Mouse (Mus musculus): ENCODE results near the gene Tubd1.

Gene Tubd1

GRCm38 (mm10) chr11:86596187-86596960 lies 51.6 kb downstream of the Tubd1 start:
- peak in 1 of 2 experiments; percentile 65 for DNase-seq (ENCODE audit: inconsistent age in 2 of 2, low spot score in 1 of 2)

GRCm38 (mm10) chr11:86596976-86597375 lies 52.2 kb downstream of the Tubd1 start:
- DNase-seq (ENCODE audit: inconsistent age in 2 of 2, low spot score in 1 of 2), result no peak

- DNase-seq (ENCODE audit: inconsistent age in 2 of 2, low spot score in 1 of 2), result no peak
Measured at GRCm38 (mm10) chr11:86598154-86598553, 53.4 kb downstream of the Tubd1 start.

GRCm38 (mm10) chr11:86598572-86598971 lies 53.8 kb downstream of the Tubd1 start:
- no peak for DNase-seq (ENCODE audit: inconsistent age in 2 of 2, low spot score in 1 of 2)

- no peak for DNase-seq (ENCODE audit: inconsistent age in 2 of 2, low spot score in 1 of 2)
Measured at GRCm38 (mm10) chr11:86599378-86600208, 54.8 kb downstream of the Tubd1 start.

- DNase-seq (ENCODE audit: inconsistent age in 2 of 2, low spot score in 1 of 2), result no peak
Measured at GRCm38 (mm10) chr11:86600209-86600557, 55.4 kb downstream of the Tubd1 start.

GRCm38 (mm10) chr11:86602116-86602515 lies 57.3 kb downstream of the Tubd1 start:
- DNase-seq (ENCODE audit: inconsistent age in 2 of 2, low spot score in 1 of 2), result no peak

GRCm38 (mm10) chr11:86603719-86604118 lies 58.9 kb downstream of the Tubd1 start:
- peak in 1 of 2 experiments; percentile 74 for DNase-seq (ENCODE audit: inconsistent age in 2 of 2, low spot score in 1 of 2)

- no peak for DNase-seq (ENCODE audit: inconsistent age in 2 of 2, low spot score in 1 of 2)
Measured at GRCm38 (mm10) chr11:86604289-86604688, 59.5 kb downstream of the Tubd1 start.

GRCm38 (mm10) chr11:86604732-86605520 lies 60.1 kb downstream of the Tubd1 start:
- DNase-seq (ENCODE audit: inconsistent age in 2 of 2, low spot score in 1 of 2), result no peak

- DNase-seq (ENCODE audit: inconsistent age in 2 of 2, low spot score in 1 of 2), result no peak
Measured at GRCm38 (mm10) chr11:86606621-86607339, 62.0 kb downstream of the Tubd1 start.

GRCm38 (mm10) chr11:86607808-86608350 lies 63.1 kb downstream of the Tubd1 start:
- no peak for DNase-seq (ENCODE audit: inconsistent age in 2 of 2, low spot score in 1 of 2)

- no peak for DNase-seq (ENCODE audit: inconsistent age in 2 of 2, low spot score in 1 of 2)
Measured at GRCm38 (mm10) chr11:86610239-86610638, 65.4 kb downstream of the Tubd1 start.

- DNase-seq (ENCODE audit: inconsistent age in 2 of 2, low spot score in 1 of 2), result no peak
Measured at GRCm38 (mm10) chr11:86611991-86612390, 67.2 kb downstream of the Tubd1 start.

GRCm38 (mm10) chr11:86614056-86614530 lies 69.3 kb downstream of the Tubd1 start:
- peak in 1 of 2 experiments; percentile 79 for DNase-seq (ENCODE audit: inconsistent age in 2 of 2, low spot score in 1 of 2)

- no peak for DNase-seq (ENCODE audit: inconsistent age in 2 of 2, low spot score in 1 of 2)
Measured at GRCm38 (mm10) chr11:86614607-86615006, 69.8 kb downstream of the Tubd1 start.

Data from adrenal gland, adult (tissue).